Mouse (Mus musculus) kidney, embryonic 15.5 days (tissue): ENCODE results near the gene Kirrel3. TPM values are rescaled to one million over a fixed set of nuclear protein-coding genes. Genes with fewer than 3 reads are reported as not detected.

Source experiments
- ATAC-seq: fragments of 200-750 bp; cut with Nextera tagmentation; replicated peaks from 2 replicates; pipeline ENCODE4 v1.8.0; 2017; ENCODE audit warnings: moderate TSS enrichment; ENCODE audit not compliant: low FRiP score
- H3K27ac ChIP-seq: fragments of 300-500 bp; sonication (generic); 2 replicates; pipeline ENCODE4 v1.5.1; 2015; ENCODE audit warnings: mild to moderate bottlenecking, inconsistent platforms
- H3K27me3 ChIP-seq: fragments of 300-500 bp; sonication (generic); 2 replicates; pipeline ENCODE4 v1.6.1; 2015; ENCODE audit warnings: inconsistent platforms
- H3K36me3 ChIP-seq: fragments of 300-500 bp; sonication (generic); 2 replicates; pipeline ENCODE4 v1.6.1; 2015; ENCODE audit warnings: inconsistent platforms
- H3K4me1 ChIP-seq: fragments of 300-500 bp; sonication (generic); 2 replicates; pipeline ENCODE4 v1.6.1; 2015; ENCODE audit warnings: inconsistent platforms
- H3K4me2 ChIP-seq: fragments of 300-500 bp; sonication (generic); 2 replicates; pipeline ENCODE4 v1.6.1; 2015; ENCODE audit warnings: moderate library complexity, mild to moderate bottlenecking, inconsistent platforms
- H3K4me3 ChIP-seq: fragments of 300-500 bp; sonication (generic); replicated peaks from 2 replicates; pipeline ENCODE4 v1.5.1; 2015; ENCODE audit warnings: mild to moderate bottlenecking, inconsistent platforms
- H3K9ac ChIP-seq: fragments of 300-500 bp; sonication (generic); 2 replicates; pipeline ENCODE4 v1.6.1; 2015; ENCODE audit warnings: mild to moderate bottlenecking, inconsistent platforms
- H3K9me3 ChIP-seq: fragments of 300-500 bp; sonication (generic); replicated peaks from 2 replicates; pipeline ENCODE4 v1.6.1; 2016; ENCODE audit warnings: inconsistent platforms
- WGBS: fragments of 180-500 bp; shearing (Covaris S2); methylation state at CpG from one replicate; pipeline ENCODE4 v1.1.7; 2015; ENCODE audit warnings: mixed read lengths; 5-methylcytosine and 5-hydroxymethylcytosine counted together
- polyA plus RNA-seq: library from polyadenylated mRNA; unstranded; fragments of >200 nt; fragmentation: Nextera tagmentation; extraction: Ambion mirVana; gene quantifications from 2 replicates; pipeline ENCODE4 v1.2.1, GENCODE M21; 2015

Kirrel3 gene
- polyA plus RNA-seq, 1 experiment from 2014 or later: 3.4 TPM

- no peak for ATAC-seq
Measured at GRCm38 (mm10) chr9:34612886-34613769, 127.4 kb downstream of the Kirrel3 start.

GRCm38 (mm10) chr9:34618099-34618498, 132.4 kb downstream of the Kirrel3 start:
- 72% methylated on average over 6 of the region's 6 CpGs for WGBS

More at GRCm38 (mm10) chr9:34612886-34613769, 127.4 kb downstream of the Kirrel3 start:
- H3K9me3 ChIP-seq: no peaks in the 10 kb centered on the region
- no peak overlapping the region for H3K27ac ChIP-seq
- no peaks in the 10 kb centered on the region for H3K36me3 ChIP-seq
- H3K27me3 ChIP-seq: no peaks in the 10 kb centered on the region
- H3K4me1 ChIP-seq: no peaks in the 10 kb centered on the region
- H3K4me2 ChIP-seq: no peak overlapping the region
- H3K4me3 ChIP-seq: no peak overlapping the region
- no peak overlapping the region for H3K9ac ChIP-seq
- WGBS: 91% methylated on average over 6 of the region's 6 CpGs

GRCm38 (mm10) chr9:34619913-34620312, 134.2 kb downstream of the Kirrel3 start:
- no peak overlapping the region for H3K4me3 ChIP-seq
- no peaks in the 10 kb centered on the region for H3K4me1 ChIP-seq
- H3K36me3 ChIP-seq: no peaks in the 10 kb centered on the region
- H3K4me2 ChIP-seq: no peak overlapping the region
- WGBS: 86% methylated on average over 3 of the region's 3 CpGs
- no peak overlapping the region for H3K9ac ChIP-seq
- no peaks in the 10 kb centered on the region for H3K9me3 ChIP-seq
- no peaks in the 10 kb centered on the region for H3K27me3 ChIP-seq
- no peak overlapping the region for H3K27ac ChIP-seq
- no peak for ATAC-seq

More at GRCm38 (mm10) chr9:34618099-34618498, 132.4 kb downstream of the Kirrel3 start:
- ATAC-seq: no peak
- H3K9me3 ChIP-seq: no peaks in the 10 kb centered on the region
- no peak overlapping the region for H3K4me3 ChIP-seq
- no peak overlapping the region for H3K27ac ChIP-seq
- H3K4me2 ChIP-seq: no peak overlapping the region
- H3K4me1 ChIP-seq: no peaks in the 10 kb centered on the region
- H3K36me3 ChIP-seq: no peaks in the 10 kb centered on the region
- H3K27me3 ChIP-seq: no peaks in the 10 kb centered on the region
- H3K9ac ChIP-seq: no peak overlapping the region

GRCm38 (mm10) chr9:34623526-34623925, 137.8 kb downstream of the Kirrel3 start:
- H3K9me3 ChIP-seq: no peaks in the 10 kb centered on the region
- H3K27ac ChIP-seq: no peak overlapping the region
- ATAC-seq: no peak
- no peak overlapping the region for H3K4me2 ChIP-seq
- 66% methylated on average over 5 of the region's 5 CpGs for WGBS
- H3K36me3 ChIP-seq: no peaks in the 10 kb centered on the region
- no peak overlapping the region for H3K9ac ChIP-seq
- no peak overlapping the region for H3K4me3 ChIP-seq
- H3K27me3 ChIP-seq: no peaks in the 10 kb centered on the region
- H3K4me1 ChIP-seq: no peaks in the 10 kb centered on the region

- ATAC-seq: no peak
- H3K27me3 ChIP-seq: no peaks in the 10 kb centered on the region
- H3K4me3 ChIP-seq: no peak overlapping the region
- H3K4me2 ChIP-seq: no peak overlapping the region
- no peaks in the 10 kb centered on the region for H3K4me1 ChIP-seq
- H3K27ac ChIP-seq: no peak overlapping the region
- H3K9me3 ChIP-seq: no peaks in the 10 kb centered on the region
- 46% methylated on average over 2 of the region's 2 CpGs for WGBS
- no peaks in the 10 kb centered on the region for H3K36me3 ChIP-seq
- H3K9ac ChIP-seq: no peak overlapping the region
Measured at GRCm38 (mm10) chr9:34624021-34624420, 138.3 kb downstream of the Kirrel3 start.

GRCm38 (mm10) chr9:34628841-34629240, 143.1 kb downstream of the Kirrel3 start:
- no peak overlapping the region for H3K27ac ChIP-seq
- H3K9ac ChIP-seq: no peak overlapping the region
- ATAC-seq: no peak
- no peaks in the 10 kb centered on the region for H3K4me1 ChIP-seq
- no peak overlapping the region for H3K4me3 ChIP-seq
- no peak overlapping the region for H3K4me2 ChIP-seq
- H3K9me3 ChIP-seq: no peaks in the 10 kb centered on the region
- H3K27me3 ChIP-seq: no peaks in the 10 kb centered on the region
- WGBS: 77% methylated on average over 3 of the region's 3 CpGs
- no peaks in the 10 kb centered on the region for H3K36me3 ChIP-seq

- ATAC-seq: no peak
- Histone ChIP-seq H3K27me3 (no peaks in the 10 kb centered on the region), H3K4me3 (no peak overlapping the region), H3K27ac (no peak overlapping the region), H3K4me2 (no peak overlapping the region), H3K9me3 (no peaks in the 10 kb centered on the region; the same call in 1 of the 2 replicates), H3K4me1 (no peaks in the 10 kb centered on the region), H3K36me3 (no peaks in the 10 kb centered on the region), H3K9ac (no peak overlapping the region)
- WGBS: 77% methylated on average over 6 of the region's 6 CpGs
Measured at GRCm38 (mm10) chr9:34635696-34636095, 150.0 kb downstream of the Kirrel3 start.

- no peak for ATAC-seq
- Histone ChIP-seq H3K4me1 (0 out of 2 replicates have a peak, but pooled peaks cover 2% of the 10 kb centered on the region), H3K27ac (no peak overlapping the region), H3K9ac (no peak overlapping the region), H3K9me3 (no peaks in the 10 kb centered on the region; the same call in 1 of the 2 replicates), H3K27me3 (no peaks in the 10 kb centered on the region), H3K4me3 (no peak overlapping the region), H3K4me2 (no peak overlapping the region), H3K36me3 (no peaks in the 10 kb centered on the region)
- WGBS: 56% methylated on average over 3 of the region's 3 CpGs
Measured at GRCm38 (mm10) chr9:34643917-34644316, 158.2 kb downstream of the Kirrel3 start.

GRCm38 (mm10) chr9:34644392-34644791, 158.7 kb downstream of the Kirrel3 start:
- Histone ChIP-seq H3K36me3 (no peaks in the 10 kb centered on the region), H3K27ac (no peak overlapping the region), H3K4me3 (no peak overlapping the region), H3K9me3 (no peaks in the 10 kb centered on the region; the same call in 1 of the 2 replicates), H3K27me3 (no peaks in the 10 kb centered on the region), H3K4me1 (0 out of 2 replicates have a peak, but pooled peaks cover 2% of the 10 kb centered on the region), H3K4me2 (no peak overlapping the region), H3K9ac (no peak overlapping the region)
- ATAC-seq: no peak
- WGBS: 48% methylated on average over 8 of the region's 8 CpGs

- Histone ChIP-seq H3K4me3 (no peak overlapping the region), H3K9ac (no peak overlapping the region)
- WGBS: 74% methylated on average over 9 of the region's 9 CpGs
Measured at GRCm38 (mm10) chr9:34646831-34647230, 161.1 kb downstream of the Kirrel3 start.

GRCm38 (mm10) chr9:34652278-34652677, 166.6 kb downstream of the Kirrel3 start:
- Histone ChIP-seq H3K4me2 (no peak overlapping the region), H3K4me1 (no peaks in the 10 kb centered on the region), H3K9me3 (no peaks in the 10 kb centered on the region), H3K27me3 (no peaks in the 10 kb centered on the region), H3K27ac (no peak overlapping the region), H3K36me3 (no peaks in the 10 kb centered on the region), H3K4me3 (no peak overlapping the region), H3K9ac (no peak overlapping the region)
- 60% methylated on average over 3 of the region's 3 CpGs for WGBS
- ATAC-seq: no peak

More at GRCm38 (mm10) chr9:34646831-34647230, 161.1 kb downstream of the Kirrel3 start:
- H3K4me1 ChIP-seq: 0 out of 2 replicates have a peak, but pooled peaks cover 2% of the 10 kb centered on the region
- no peak overlapping the region for H3K27ac ChIP-seq
- ATAC-seq: no peak
- H3K9me3 ChIP-seq: no peaks in the 10 kb centered on the region
- no peaks in the 10 kb centered on the region for H3K36me3 ChIP-seq
- no peaks in the 10 kb centered on the region for H3K27me3 ChIP-seq
- H3K4me2 ChIP-seq: no peak overlapping the region

GRCm38 (mm10) chr9:34653141-34653540, 167.4 kb downstream of the Kirrel3 start:
- H3K27ac ChIP-seq: no peak overlapping the region
- no peaks in the 10 kb centered on the region for H3K9me3 ChIP-seq
- no peak for ATAC-seq
- no peaks in the 10 kb centered on the region for H3K27me3 ChIP-seq
- no peaks in the 10 kb centered on the region for H3K4me1 ChIP-seq
- no peak overlapping the region for H3K4me3 ChIP-seq
- H3K9ac ChIP-seq: no peak overlapping the region
- H3K4me2 ChIP-seq: no peak overlapping the region
- WGBS: 86% methylated on average over 1 of the region's 1 CpGs
- H3K36me3 ChIP-seq: no peaks in the 10 kb centered on the region
